Mouse (Mus musculus): ENCODE results near the gene Cabin1.

DNA sequence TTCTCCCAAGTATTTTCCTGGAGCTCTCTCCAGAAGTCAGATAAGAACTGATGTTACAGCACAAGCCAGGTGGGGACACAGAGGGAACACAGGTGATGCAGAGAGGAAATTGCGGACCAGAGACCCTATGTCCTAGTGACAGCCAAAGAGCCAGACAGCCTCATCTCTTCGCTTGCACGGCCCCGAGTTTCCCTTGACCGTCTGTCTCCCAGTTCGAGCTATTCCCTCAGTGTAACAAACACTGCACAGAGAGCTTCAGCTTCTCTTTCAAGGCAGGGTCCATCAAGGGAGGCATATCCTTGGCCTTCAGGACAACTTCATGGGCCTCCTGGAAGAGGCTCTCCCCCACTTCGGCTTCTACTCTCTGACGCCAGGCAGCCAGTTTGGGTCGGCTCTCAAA lies 10.4 kb upstream of the Cabin1 start:
- TF ChIP-seq GATA1 (IDR thresholded peaks at IDR 0.05; ENCODE audit: low read length) (no peak), TAL1 (IDR thresholded peaks at IDR 0.05; ENCODE audit: low read length) (no peak)

Measured in erythroblast, embryonic 14.5 days (primary cell).